ENCODE assay signal across 28 mouse cellular contexts in the genomic region with DNA sequence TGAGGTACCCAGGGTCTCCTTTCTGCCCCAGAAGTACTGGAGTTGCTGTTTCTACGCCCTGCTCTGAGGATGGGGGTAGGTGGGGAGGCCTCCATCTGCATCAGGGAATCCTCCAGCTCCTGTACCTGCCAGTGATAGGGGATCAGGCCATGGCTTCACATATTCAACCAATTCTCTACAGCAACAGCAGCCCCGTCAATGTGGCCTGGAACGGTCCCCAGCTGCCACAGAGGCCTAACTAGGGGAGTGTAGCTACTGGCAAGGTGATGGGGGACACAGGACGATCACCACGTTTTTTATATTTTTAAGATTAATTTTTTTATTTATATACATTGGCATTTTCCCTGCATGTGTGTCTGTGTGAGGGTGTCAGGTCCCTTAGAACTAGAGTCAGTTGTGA. TPM values are rescaled to one million over a fixed set of nuclear protein-coding genes. Genes with fewer than 3 reads are reported as not detected.
A peak's percentile ranks its signal among the peaks of the same experiment; 100 is the strongest.
DNase-seq lines count a peak whose midpoint lies in the region; ATAC-seq and TF ChIP-seq lines count a peak whose summit lies in the region.
"Had no signal": no experiment of that assay in that cellular context is flagged by ENCODE, and none has a peak within 500 bp of the region (broad histone marks: within the 10 kb centered on the region; RNA-seq: fewer than 3 reads in every experiment).

No protein-coding gene starts in this region.

- no peak for ATAC-seq in forebrain, embryonic 11.5 days (replicated peaks; ENCODE audit: low FRiP score)
- no peak for ATAC-seq in forebrain, embryonic 13.5 days
- ATAC-seq in hindbrain, embryonic 14.5 days (ENCODE audit: low FRiP score), result no peak
- ATAC-seq: forebrain, postnatal 0 days; inflammation-experienced regulatory T-cells, adult 6 months; midbrain, embryonic 15.5 days; Patski had no signal

- no peak overlapping the region for H3K4me2 ChIP-seq in forebrain, embryonic 11.5 days (ENCODE audit: low read depth, low read length, severe bottlenecking)
- H3K4me2 ChIP-seq in forebrain, embryonic 13.5 days, result no peak overlapping the region
- H3K4me2 ChIP-seq in hindbrain, embryonic 14.5 days (replicated peaks), result no peak overlapping the region
- H3K4me2 ChIP-seq: hindbrain, embryonic 13.5 days; midbrain, embryonic 15.5 days; neural tube, embryonic 15.5 days had no signal

- H3K9ac ChIP-seq in forebrain, embryonic 11.5 days (ENCODE audit: low read length), result no peak overlapping the region
- no peak overlapping the region for H3K9ac ChIP-seq in forebrain, embryonic 13.5 days
- no peak overlapping the region for H3K9ac ChIP-seq in hindbrain, embryonic 14.5 days
- H3K9ac ChIP-seq: embryonic facial prominence, embryonic 13.5 days; forebrain, postnatal 0 days; heart, embryonic 13.5 days; hindbrain, embryonic 13.5 days; kidney, embryonic 15.5 days; limb, embryonic 13.5 days; lung, embryonic 15.5 days; midbrain, embryonic 15.5 days; neural tube, embryonic 15.5 days had no signal

- no peak overlapping the region for H3K4me3 ChIP-seq in forebrain, embryonic 11.5 days (ENCODE audit: low read depth, low read length)
- H3K4me3 ChIP-seq in forebrain, embryonic 13.5 days, result no peak overlapping the region
- no peak overlapping the region for H3K4me3 ChIP-seq in hindbrain, embryonic 10.5 days
- no peak overlapping the region for H3K4me3 ChIP-seq in hindbrain, embryonic 14.5 days (replicated peaks; ENCODE audit: low read length)
- H3K4me3 ChIP-seq in spleen, adult 2 months (ENCODE audit: extremely low read depth, insufficient read depth, insufficient read length), result no peak overlapping the region
- H3K4me3 ChIP-seq: hindbrain, embryonic 13.5 days; layer of hippocampus, adult 2 months; left cerebral cortex, adult 2 months; limb, embryonic 13.5 days; lung, embryonic 15.5 days; midbrain, embryonic 15.5 days; neural tube, embryonic 15.5 days had no signal

- DNase-seq in adrenal gland, adult 2 months, result peak; percentile 0
- no peak for DNase-seq in adrenal gland, postnatal 10 days
- DNase-seq in forebrain, embryonic 11.5 days (ENCODE audit: low spot score), result peak; percentile 39
- DNase-seq in hindbrain, embryonic 10.5 days (ENCODE audit: low spot score), result no peak
- no peak for DNase-seq in hindbrain, embryonic 14.5 days (ENCODE audit: low spot score)
- no peak for DNase-seq in spleen, adult 2 months (ENCODE audit: low read depth in 1 of 2, low spot score in 2 of 2)
- no peak for DNase-seq in spleen, adult 12 weeks (ENCODE audit: low spot score)
- DNase-seq: forebrain, postnatal 0 days; gastrocnemius, postnatal 10 days; heart, postnatal 14 days; right cerebral cortex, adult 18-20 months had no signal

- no peaks in the 10 kb centered on the region for H3K27me3 ChIP-seq in forebrain, embryonic 11.5 days (ENCODE audit: control insufficient read depth, insufficient read depth, low read length)
- no peaks in the 10 kb centered on the region for H3K27me3 ChIP-seq in forebrain, embryonic 13.5 days
- H3K27me3 ChIP-seq in hindbrain, embryonic 10.5 days (ENCODE audit: insufficient read depth, poor library complexity, severe bottlenecking), result no peaks in the 10 kb centered on the region
- no peaks in the 10 kb centered on the region for H3K27me3 ChIP-seq in hindbrain, embryonic 14.5 days (ENCODE audit: control insufficient read depth, insufficient read depth, low read length)
- H3K27me3 ChIP-seq in spleen, adult 2 months (ENCODE audit: control insufficient read depth, insufficient read depth, low read length), result no peaks in the 10 kb centered on the region
- H3K27me3 ChIP-seq: embryonic facial prominence, embryonic 13.5 days; heart, embryonic 13.5 days; hindbrain, embryonic 13.5 days; kidney, embryonic 15.5 days; limb, embryonic 13.5 days; lung, embryonic 15.5 days; midbrain, embryonic 15.5 days; neural tube, embryonic 15.5 days; Patski had no signal

- WGBS in forebrain, embryonic 11.5 days, result 78% methylated on average over 5 of the region's 5 CpGs
- WGBS in forebrain, embryonic 13.5 days, result 75% methylated on average over 5 of the region's 5 CpGs
- 80% methylated on average over 5 of the region's 5 CpGs for WGBS in hindbrain, embryonic 10.5 days
- 71% methylated on average over 5 of the region's 5 CpGs for WGBS in hindbrain, embryonic 14.5 days
- WGBS in spleen, adult 2 months, result 93% methylated on average over 5 of the region's 5 CpGs

- TF ChIP-seq POLR2A in spleen, adult 2 months (IDR thresholded peaks at IDR 0.05; ENCODE audit: low read depth, low read length), result no peak

- no peak for TF ChIP-seq CTCF in spleen, adult 2 months (IDR thresholded peaks at IDR 0.05; ENCODE audit: extremely low read depth, insufficient read depth, insufficient read length, insufficient replicate concordance)

- H3K9me3 ChIP-seq in forebrain, embryonic 11.5 days (ENCODE audit: control insufficient read depth, low read length), result no peaks in the 10 kb centered on the region
- no peaks in the 10 kb centered on the region for H3K9me3 ChIP-seq in forebrain, embryonic 13.5 days (replicated peaks)
- H3K9me3 ChIP-seq in hindbrain, embryonic 10.5 days, result 0 out of 2 replicates have a peak, but pooled peaks cover 2% of the 10 kb centered on the region
- H3K9me3 ChIP-seq in hindbrain, embryonic 14.5 days (ENCODE audit: control insufficient read depth, low read length), result no peaks in the 10 kb centered on the region
- H3K9me3 ChIP-seq: embryonic facial prominence, embryonic 13.5 days; forebrain, embryonic 10.5 days; G1E; heart, embryonic 13.5 days; hindbrain, embryonic 13.5 days; kidney, embryonic 15.5 days; limb, embryonic 13.5 days; lung, embryonic 15.5 days; midbrain, embryonic 10.5 days; midbrain, embryonic 15.5 days; neural tube, embryonic 15.5 days had no signal

- peaks cover 3% of the 10 kb centered on the region for H3K4me1 ChIP-seq in forebrain, embryonic 11.5 days (replicated peaks; ENCODE audit: control insufficient read depth, insufficient read depth, low read length)
- peaks cover 8% of the 10 kb centered on the region for H3K4me1 ChIP-seq in forebrain, embryonic 13.5 days
- peaks cover 39% of the 10 kb centered on the region for H3K4me1 ChIP-seq in hindbrain, embryonic 10.5 days (replicated peaks)
- H3K4me1 ChIP-seq in hindbrain, embryonic 14.5 days (replicated peaks; ENCODE audit: control insufficient read depth, insufficient read depth, low read length), result peaks cover 6% of the 10 kb centered on the region; the same call in 1 of the 2 replicates
- H3K4me1 ChIP-seq in spleen, adult 2 months (ENCODE audit: control insufficient read depth, insufficient read depth, insufficient read length), result peaks cover 4% of the 10 kb centered on the region; the same call in 1 of the 2 replicates

- H3K36me3 ChIP-seq in forebrain, embryonic 11.5 days (ENCODE audit: control insufficient read depth, insufficient read depth, low read length), result no peaks in the 10 kb centered on the region
- H3K36me3 ChIP-seq in forebrain, embryonic 13.5 days (ENCODE audit: poor library complexity, severe bottlenecking), result no peaks in the 10 kb centered on the region
- no peaks in the 10 kb centered on the region for H3K36me3 ChIP-seq in hindbrain, embryonic 10.5 days
- no peaks in the 10 kb centered on the region for H3K36me3 ChIP-seq in hindbrain, embryonic 14.5 days (replicated peaks; ENCODE audit: control insufficient read depth, insufficient read depth)
- H3K36me3 ChIP-seq in spleen, adult 2 months (ENCODE audit: control insufficient read depth, insufficient read depth, low read length), result no peaks in the 10 kb centered on the region
- H3K36me3 ChIP-seq: embryonic facial prominence, embryonic 13.5 days; forebrain, embryonic 10.5 days; G1E; heart, embryonic 13.5 days; hindbrain, embryonic 13.5 days; kidney, embryonic 15.5 days; limb, embryonic 13.5 days; lung, embryonic 15.5 days; midbrain, embryonic 10.5 days; midbrain, embryonic 15.5 days; neural tube, embryonic 15.5 days had no signal

- no peak overlapping the region for H3K27ac ChIP-seq in forebrain, embryonic 11.5 days (ENCODE audit: low read depth, low read length)
- no peak overlapping the region for H3K27ac ChIP-seq in forebrain, embryonic 13.5 days
- 0 out of 2 replicates have a peak overlapping the region, but pooled peaks have one; percentile 30 for H3K27ac ChIP-seq in hindbrain, embryonic 10.5 days
- no peak overlapping the region for H3K27ac ChIP-seq in hindbrain, embryonic 14.5 days
- peak overlapping the region; percentile 16; the same call in 1 of the 2 replicates for H3K27ac ChIP-seq in spleen, adult 2 months (ENCODE audit: insufficient read depth, low read length)
- H3K27ac ChIP-seq: embryonic facial prominence, embryonic 13.5 days; heart, embryonic 13.5 days; hindbrain, embryonic 13.5 days; kidney, embryonic 15.5 days; layer of hippocampus, adult 2 months; left cerebral cortex, adult 2 months; limb, embryonic 13.5 days; lung, embryonic 15.5 days; midbrain, embryonic 10.5 days; midbrain, embryonic 15.5 days; neural tube, embryonic 15.5 days had no signal

RNA-seq across cellular contexts. Expression of gene Ushbp1, which starts 3.2 kb away (rescaled TPM):
- 10 to 100 TPM; 11.9 to 16.8 TPM for total RNA-seq in adrenal gland, adult 2 months (2021)
- 40.1 and 58.8 TPM in 2 replicates for polyA plus RNA-seq in adrenal gland, adult 2 months (2012; rRNA removed)
- 10 to 100 TPM; 28.6 to 43.1 TPM for total RNA-seq in adrenal gland, postnatal 10 days (2021)
- 4.2 and 4.5 TPM in 2 replicates for polyA plus RNA-seq in forebrain, embryonic 11.5 days (2014; fragmentation: Nextera tagmentation; extraction: Ambion mirVana)
- polyA plus RNA-seq in forebrain, embryonic 13.5 days (2015; fragmentation: Nextera tagmentation; extraction: Ambion mirVana), result 3.7 and 4.2 TPM in 2 replicates
- 5.8 and 7.2 TPM in 2 replicates for polyA plus RNA-seq in hindbrain, embryonic 10.5 days (2016; fragmentation: Nextera tagmentation; extraction: Ambion mirVana)
- polyA plus RNA-seq in hindbrain, embryonic 14.5 days (2014; fragmentation: Nextera tagmentation; extraction: Ambion mirVana), result 4.7 and 6.0 TPM in 2 replicates
- polyA plus RNA-seq in spleen, adult 2 months (2012; rRNA removed), result 14.7 and 18.4 TPM in 2 replicates
- total RNA-seq: megakaryocyte progenitor cell, adult 5-6 weeks had no signal

RNA-seq across cellular contexts. Expression of gene Babam1, which starts 4.3 kb away (rescaled TPM):
- 100 to 1,000 TPM; 106 to 119 TPM for total RNA-seq in adrenal gland, adult 2 months (2021)
- polyA plus RNA-seq in adrenal gland, adult 2 months (2012; rRNA removed), result 143 and 164 TPM in 2 replicates
- 10 to 100 TPM; 85.4 to 97.4 TPM for total RNA-seq in adrenal gland, postnatal 10 days (2021)
- 106 and 119 TPM in 2 replicates for polyA plus RNA-seq in forebrain, embryonic 11.5 days (2014; fragmentation: Nextera tagmentation; extraction: Ambion mirVana)
- polyA plus RNA-seq in forebrain, embryonic 13.5 days (2015; fragmentation: Nextera tagmentation; extraction: Ambion mirVana), result 99.2 and 101 TPM in 2 replicates
- 112 and 121 TPM in 2 replicates for polyA plus RNA-seq in hindbrain, embryonic 10.5 days (2016; fragmentation: Nextera tagmentation; extraction: Ambion mirVana)
- 88.2 and 89.7 TPM in 2 replicates for polyA plus RNA-seq in hindbrain, embryonic 14.5 days (2014; fragmentation: Nextera tagmentation; extraction: Ambion mirVana)
- polyA plus RNA-seq in spleen, adult 2 months (2012; rRNA removed), result 104 and 128 TPM in 2 replicates

RNA-seq across cellular contexts. Expression of gene Nr2f6, which starts 10.6 kb away (rescaled TPM):
- 10 to 100 TPM; 49.7 to 71.5 TPM for total RNA-seq in adrenal gland, adult 2 months (2021)
- 335 and 389 TPM in 2 replicates for polyA plus RNA-seq in adrenal gland, adult 2 months (2012; rRNA removed)
- 10 to 100 TPM; 70.5 to 80.8 TPM for total RNA-seq in adrenal gland, postnatal 10 days (2021)
- polyA plus RNA-seq in forebrain, embryonic 11.5 days (2014; fragmentation: Nextera tagmentation; extraction: Ambion mirVana), result 49.1 and 51.4 TPM in 2 replicates
- polyA plus RNA-seq in forebrain, embryonic 13.5 days (2015; fragmentation: Nextera tagmentation; extraction: Ambion mirVana), result 11.6 and 12.9 TPM in 2 replicates
- 125 and 139 TPM in 2 replicates for polyA plus RNA-seq in hindbrain, embryonic 10.5 days (2016; fragmentation: Nextera tagmentation; extraction: Ambion mirVana)
- polyA plus RNA-seq in hindbrain, embryonic 14.5 days (2014; fragmentation: Nextera tagmentation; extraction: Ambion mirVana), result 35.9 and 37.5 TPM in 2 replicates
- polyA plus RNA-seq in spleen, adult 2 months (2012; rRNA removed), result 59.4 and 88.0 TPM in 2 replicates

RNA-seq across cellular contexts. Expression of gene Ankle1, which starts 13.4 kb away (rescaled TPM):
- total RNA-seq in adrenal gland, adult 2 months (2021), result under 1 TPM; 0.48 to 0.58 TPM
- 3.4 and 4.2 TPM in 2 replicates for polyA plus RNA-seq in adrenal gland, adult 2 months (2012; rRNA removed)
- total RNA-seq in adrenal gland, postnatal 10 days (2021), result 10 to 100 TPM in 1 of 2 experiments, 1 to 10 TPM in 1; 4.9 to 10.1 TPM
- polyA plus RNA-seq in forebrain, embryonic 11.5 days (2014; fragmentation: Nextera tagmentation; extraction: Ambion mirVana), result 38.7 and 42.2 TPM in 2 replicates
- 30.9 and 32.3 TPM in 2 replicates for polyA plus RNA-seq in forebrain, embryonic 13.5 days (2015; fragmentation: Nextera tagmentation; extraction: Ambion mirVana)
- polyA plus RNA-seq in hindbrain, embryonic 10.5 days (2016; fragmentation: Nextera tagmentation; extraction: Ambion mirVana), result 35.2 and 56.1 TPM in 2 replicates
- polyA plus RNA-seq in hindbrain, embryonic 14.5 days (2014; fragmentation: Nextera tagmentation; extraction: Ambion mirVana), result 3.8 and 4.7 TPM in 2 replicates
- 15.0 and 19.4 TPM in 2 replicates for polyA plus RNA-seq in spleen, adult 2 months (2012; rRNA removed)

RNA-seq across cellular contexts. Expression of gene Ocel1, which starts 21.3 kb away (rescaled TPM):
- 10 to 100 TPM; 16.5 to 17.8 TPM for total RNA-seq in adrenal gland, adult 2 months (2021)
- polyA plus RNA-seq in adrenal gland, adult 2 months (2012; rRNA removed), result 32.1 and 36.1 TPM in 2 replicates
- 10 to 100 TPM; 15.7 to 19.9 TPM for total RNA-seq in adrenal gland, postnatal 10 days (2021)
- 2.9 and 3.3 TPM in 2 replicates for polyA plus RNA-seq in forebrain, embryonic 11.5 days (2014; fragmentation: Nextera tagmentation; extraction: Ambion mirVana)
- polyA plus RNA-seq in forebrain, embryonic 13.5 days (2015; fragmentation: Nextera tagmentation; extraction: Ambion mirVana), result 3.6 and 4.5 TPM in 2 replicates
- 7.5 and 8.1 TPM in 2 replicates for polyA plus RNA-seq in hindbrain, embryonic 10.5 days (2016; fragmentation: Nextera tagmentation; extraction: Ambion mirVana)
- polyA plus RNA-seq in hindbrain, embryonic 14.5 days (2014; fragmentation: Nextera tagmentation; extraction: Ambion mirVana), result 4.8 and 5.0 TPM in 2 replicates
- 16.8 and 20.6 TPM in 2 replicates for polyA plus RNA-seq in spleen, adult 2 months (2012; rRNA removed)

Comparison
In these comparisons a context has a peak if more than half of its experiments do, and no peak if none do; other contexts are left out.
1. DNase-seq: peak in adrenal gland, adult 2 months (single experiment) and forebrain, embryonic 11.5 days (single experiment); none in adrenal gland, postnatal 10 days (single experiment), hindbrain, embryonic 10.5 days (single experiment), hindbrain, embryonic 14.5 days (single experiment), spleen, adult 2 months (0 of 2) and spleen, adult 12 weeks (single experiment).
2. H3K27ac ChIP-seq: peak in hindbrain, embryonic 10.5 days (single experiment) and spleen, adult 2 months (single experiment); none in forebrain, embryonic 11.5 days (single experiment), forebrain, embryonic 13.5 days (single experiment) and hindbrain, embryonic 14.5 days (single experiment).